Mouse (Mus musculus) megakaryocyte, embryonic 14.5 days (primary cell): ENCODE results near the gene Samd4b.

Source experiments
- FLI1 ChIP-seq: IDR thresholded peaks from 2 replicates; pipeline ENCODE4 v1.6.1; 2012; ENCODE audit warnings: low read length, inconsistent platforms, mixed read lengths
- GATA1 ChIP-seq: IDR thresholded peaks from 3 replicates; pipeline ENCODE4 v1.6.1; 2012; ENCODE audit warnings: mixed read lengths, low read length, inconsistent platforms, borderline replicate concordance

DNA sequence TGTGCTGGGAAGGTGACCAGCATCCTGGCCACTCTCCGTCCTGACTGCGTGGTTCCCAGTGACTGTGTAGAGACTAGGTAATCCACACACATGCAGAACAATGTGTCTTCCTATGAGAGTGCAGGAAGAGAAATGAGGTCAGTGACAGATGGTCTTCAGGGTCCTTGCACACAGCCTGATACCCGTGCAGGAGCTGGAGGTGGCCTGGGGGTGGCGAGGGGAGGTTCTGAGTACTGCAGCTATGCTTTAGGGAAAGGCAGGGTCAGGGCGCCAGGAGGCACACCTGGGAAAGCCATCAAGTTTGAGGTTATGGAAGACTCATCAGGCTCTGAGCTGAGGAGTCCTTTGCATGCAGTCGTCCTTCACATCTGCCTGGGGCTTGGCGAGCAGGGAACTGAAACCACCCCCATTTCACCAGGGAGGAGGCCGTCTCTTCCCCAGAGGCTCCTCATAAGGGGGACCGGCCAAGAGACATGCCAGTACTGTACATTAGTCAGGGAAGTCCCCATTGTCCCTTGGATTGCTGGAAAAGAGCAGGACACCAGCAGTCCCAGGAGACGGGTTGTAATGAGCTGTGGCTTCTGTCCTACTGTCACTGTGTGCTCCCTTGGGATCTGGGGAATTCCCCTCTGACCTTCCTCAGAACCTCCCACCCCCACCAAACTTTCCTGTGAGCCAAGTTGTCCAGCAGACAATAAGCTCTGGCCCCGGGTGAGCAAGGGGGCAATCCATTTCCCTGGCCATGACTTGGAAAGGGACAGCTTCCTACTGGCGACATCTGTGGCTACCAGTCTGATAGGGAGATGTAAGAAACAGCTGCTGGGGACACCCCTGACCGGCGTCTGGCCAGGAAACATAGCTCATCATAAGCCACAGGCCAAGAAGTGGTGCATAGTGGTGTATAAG lies 4.5 kb downstream of the Samd4b start:
- TF ChIP-seq GATA1 (no peak), FLI1 (no peak)
